Mouse (Mus musculus) intestine, postnatal 0 days (tissue): Measurements from ENCODE around the gene Nup214. TPM values are rescaled to one million over a fixed set of nuclear protein-coding genes. Genes with fewer than 3 reads are reported as not detected.

Source experiments
- ATAC-seq: fragments of 200-750 bp; cut with Nextera tagmentation; 2 replicates; pipeline ENCODE4 v1.8.0; 2017; ENCODE audit warnings: mild to moderate bottlenecking, moderate TSS enrichment, moderate library complexity
- H3K27ac ChIP-seq: fragments of 300-500 bp; sonication (generic); 2 replicates; pipeline ENCODE4 v1.5.1; 2014; ENCODE audit warnings: mild to moderate bottlenecking, low read depth, low read length, moderate library complexity
- H3K27me3 ChIP-seq: fragments of 300-500 bp; sonication (generic); replicated peaks from 2 replicates; pipeline ENCODE4 v1.6.1; 2014; ENCODE audit warnings: low read length, mixed read lengths; ENCODE audit not compliant: control insufficient read depth, insufficient read depth
- H3K36me3 ChIP-seq: fragments of 300-500 bp; sonication (generic); 2 replicates; pipeline ENCODE4 v1.6.1; 2014; ENCODE audit warnings: mild to moderate bottlenecking, moderate library complexity; ENCODE audit not compliant: control insufficient read depth, insufficient read depth
- H3K4me1 ChIP-seq: fragments of 300-500 bp; sonication (generic); replicated peaks from 2 replicates; pipeline ENCODE4 v1.6.1; 2014; ENCODE audit warnings: antibody characterized with exemption, low read length, mixed read lengths; ENCODE audit not compliant: control insufficient read depth, insufficient read depth
- H3K4me2 ChIP-seq: fragments of 300-500 bp; sonication (generic); replicated peaks from 2 replicates; pipeline ENCODE4 v1.6.1; 2014; ENCODE audit warnings: low read depth, mild to moderate bottlenecking, moderate library complexity
- H3K4me3 ChIP-seq: fragments of 300-500 bp; sonication (generic); 2 replicates; pipeline ENCODE4 v1.5.1; 2014; ENCODE audit warnings: low read depth, low read length
- H3K9ac ChIP-seq: fragments of 300-500 bp; sonication (generic); 2 replicates; pipeline ENCODE4 v1.6.1; 2014; ENCODE audit warnings: mild to moderate bottlenecking, low read depth, low read length
- H3K9me3 ChIP-seq: fragments of 300-500 bp; sonication (generic); 2 replicates; pipeline ENCODE4 v1.6.1; 2016; ENCODE audit warnings: mixed run types; ENCODE audit not compliant: control insufficient read depth
- CTCF ChIP-seq: sonication (generic); IDR thresholded peaks from 2 replicates; pipeline ENCODE4 v1.5.1; 2016; ENCODE audit warnings: low read depth, mild to moderate bottlenecking, control low read depth, antibody characterized with exemption, moderate library complexity
- WGBS: fragments of 180-500 bp; shearing (Covaris S2); extraction: QIAGEN DNeasy Blood & Tissue Kit; methylation state at CpG from one replicate; pipeline ENCODE4 v1.1.7; 2014; 5-methylcytosine and 5-hydroxymethylcytosine counted together
- polyA plus RNA-seq: library from polyadenylated mRNA; unstranded; fragments of >200 nt; fragmentation: Nextera tagmentation; extraction: Ambion mirVana; gene quantifications from 2 replicates; pipeline ENCODE4 v1.2.1, GENCODE M21; 2015

The Nup214 gene
- polyA plus RNA-seq, 1 experiment from 2014 or later = 31.3 TPM

- H3K4me1 ChIP-seq = no peaks in the 10 kb centered on the region; the same call in 1 of the 2 replicates
- peak overlapping the region; percentile 99 for H3K4me2 ChIP-seq
- H3K36me3 ChIP-seq = no peaks in the 10 kb centered on the region
- peak overlapping the region; percentile 67 for H3K9ac ChIP-seq
- H3K9me3 ChIP-seq = no peaks in the 10 kb centered on the region
- H3K27ac ChIP-seq = peak overlapping the region; percentile 76
- peaks cover 26% of the 10 kb centered on the region for H3K27me3 ChIP-seq
- ATAC-seq = peak; percentile 16; the same call in 1 of the 2 replicates
- under 1% methylated on average over 89 of the region's 91 CpGs for WGBS
- TF ChIP-seq CTCF = peak; percentile 62
- H3K4me3 ChIP-seq = peak overlapping the region; percentile 65
Measured at GRCm38 (mm10) chr2:32083159-32084011, 109.1 kb downstream of the Nup214 start.

- Histone ChIP-seq H3K27me3 (peaks cover 35% of the 10 kb centered on the region), H3K9me3 (no peaks in the 10 kb centered on the region), H3K27ac (peak within 1 kb of the TSS; percentile 76; the same call in 1 of the 2 replicates), H3K4me3 (peak within 1 kb of the TSS; percentile 65), H3K9ac (peak within 1 kb of the TSS; percentile 67), H3K4me2 (peak within 1 kb of the TSS; percentile 99), H3K36me3 (no peaks in the 10 kb centered on the region), H3K4me1 (no peaks in the 10 kb centered on the region)
- ATAC-seq = no peak
- under 1% methylated on average over 58 of the region's 68 CpGs for WGBS
- no peak for TF ChIP-seq CTCF
Measured at GRCm38 (mm10) chr2:32084111-32084871, 110.1 kb downstream of the Nup214 start, which contains the start of gene Fam78a. Gene Fam78a (minus strand): TSS chr2:32084857.

GRCm38 (mm10) chr2:32084872-32085199 is 110.6 kb downstream of the Nup214 start:
- no peaks in the 10 kb centered on the region for H3K36me3 ChIP-seq
- no peaks in the 10 kb centered on the region for H3K9me3 ChIP-seq
- WGBS = 13% methylated on average over 2 of the region's 2 CpGs
- no peaks in the 10 kb centered on the region for H3K4me1 ChIP-seq
- H3K9ac ChIP-seq = no peak overlapping the region
- peak overlapping the region; percentile 65 for H3K4me3 ChIP-seq
- peaks cover 35% of the 10 kb centered on the region for H3K27me3 ChIP-seq
- ATAC-seq = no peak
- no peak overlapping the region for H3K27ac ChIP-seq
- TF ChIP-seq CTCF = no peak
- peak overlapping the region; percentile 99 for H3K4me2 ChIP-seq

DNA sequence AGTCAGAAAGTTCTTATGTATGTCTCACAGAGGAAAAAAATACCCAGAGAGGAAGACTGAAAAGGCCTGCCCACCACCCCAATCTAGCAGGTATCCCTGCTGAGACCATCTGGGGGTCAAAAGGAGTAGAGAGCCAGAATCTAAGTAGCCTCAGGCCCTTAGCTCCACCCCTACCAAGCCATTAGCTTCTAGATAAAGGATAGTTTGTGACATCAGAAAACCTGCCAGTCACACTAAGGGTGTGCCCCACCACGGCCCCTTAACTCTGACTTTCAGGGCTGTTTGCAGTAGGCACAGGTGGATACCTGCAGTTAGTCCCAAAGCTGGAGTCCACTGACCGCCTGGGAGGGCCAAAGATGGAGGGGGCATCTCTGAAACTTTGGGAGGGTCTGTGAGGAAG is 111.0 kb downstream of the Nup214 start:
- H3K4me1 ChIP-seq = no peaks in the 10 kb centered on the region
- H3K36me3 ChIP-seq = no peaks in the 10 kb centered on the region
- no peak for TF ChIP-seq CTCF
- WGBS = 63% methylated on average over 2 of the region's 2 CpGs
- ATAC-seq = no peak
- H3K27me3 ChIP-seq = peaks cover 36% of the 10 kb centered on the region
- no peak overlapping the region for H3K27ac ChIP-seq
- no peaks in the 10 kb centered on the region for H3K9me3 ChIP-seq
- no peak overlapping the region for H3K4me3 ChIP-seq
- H3K9ac ChIP-seq = no peak overlapping the region
- H3K4me2 ChIP-seq = no peak overlapping the region

DNA sequence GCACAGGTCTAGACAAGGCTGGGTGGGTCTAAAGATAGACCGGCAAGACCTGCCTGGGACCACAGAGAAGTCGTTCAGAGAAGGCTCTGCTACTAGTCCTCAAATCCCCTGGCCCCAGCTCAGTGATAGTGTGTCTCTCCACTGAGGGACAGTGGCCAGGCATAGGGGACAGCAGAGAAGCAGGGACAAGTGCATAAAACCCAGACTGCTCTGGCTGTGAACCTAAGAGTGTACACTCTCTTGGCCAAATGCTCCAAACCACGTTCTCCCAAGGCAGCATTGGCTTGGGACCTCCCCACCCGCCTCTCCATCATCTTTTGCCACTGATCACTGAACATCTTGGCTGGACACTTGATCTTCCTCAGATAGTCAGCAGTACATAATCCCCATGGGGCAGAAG is 113.4 kb downstream of the Nup214 start:
- Histone ChIP-seq H3K36me3 (no peaks in the 10 kb centered on the region), H3K4me3 (no peak overlapping the region), H3K4me2 (no peak overlapping the region), H3K9me3 (no peaks in the 10 kb centered on the region), H3K4me1 (no peaks in the 10 kb centered on the region), H3K9ac (no peak overlapping the region), H3K27me3 (peaks cover 37% of the 10 kb centered on the region), H3K27ac (no peak overlapping the region)
- ATAC-seq = no peak
- TF ChIP-seq CTCF = no peak
- WGBS = 53% methylated on average over 4 of the region's 4 CpGs

GRCm38 (mm10) chr2:32088372-32088981 is 114.2 kb downstream of the Nup214 start:
- Histone ChIP-seq H3K4me1 (no peaks in the 10 kb centered on the region), H3K27me3 (peaks cover 35% of the 10 kb centered on the region), H3K36me3 (no peaks in the 10 kb centered on the region), H3K4me3 (peak overlapping the region; percentile 24), H3K27ac (no peak overlapping the region), H3K9me3 (no peaks in the 10 kb centered on the region), H3K4me2 (peak overlapping the region; percentile 45), H3K9ac (no peak overlapping the region)
- WGBS = 7% methylated on average over 35 of the region's 35 CpGs
- no peak for TF ChIP-seq CTCF
- no peak for ATAC-seq
